Mouse (Mus musculus): Measurements from ENCODE around the gene Gpsm3.
"Not testable (repeated sequence)": the region's sequence is repeated elsewhere in the genome, so short reads cannot be mapped to it uniquely, and the experiment has no call there.

The Gpsm3 gene

GRCm38 (mm10) chr17:34589681-34590101 is at the start of gene Gpsm3:
TSS of gene Gpsm3 (plus strand) at chr17:34589806.
- DNase-seq (ENCODE audit: low spot score) = no peak

GRCm38 (mm10) chr17:34543567-34543966 is 46.0 kb upstream of the Gpsm3 start:
- not testable (repeated sequence) for DNase-seq (ENCODE audit: low spot score)

- DNase-seq (ENCODE audit: low spot score) = no peak
Observed at GRCm38 (mm10) chr17:34546797-34547196, 42.8 kb upstream of the Gpsm3 start.

- no peak for DNase-seq (ENCODE audit: low spot score)
Observed at GRCm38 (mm10) chr17:34547601-34548000, 42.0 kb upstream of the Gpsm3 start.

- DNase-seq (ENCODE audit: low spot score) = no peak
Observed at GRCm38 (mm10) chr17:34549156-34549555, 40.5 kb upstream of the Gpsm3 start.

GRCm38 (mm10) chr17:34549843-34550242 is 39.8 kb upstream of the Gpsm3 start:
- no peak for DNase-seq (ENCODE audit: low spot score)

- peak; percentile 36 for DNase-seq (ENCODE audit: low spot score)
Observed at GRCm38 (mm10) chr17:34555483-34555882, 34.1 kb upstream of the Gpsm3 start.

- DNase-seq (ENCODE audit: low spot score) = no peak
Observed at GRCm38 (mm10) chr17:34556406-34556805, 33.2 kb upstream of the Gpsm3 start.

GRCm38 (mm10) chr17:34557411-34557810 is 32.2 kb upstream of the Gpsm3 start:
- DNase-seq (ENCODE audit: low spot score) = no peak

- DNase-seq (ENCODE audit: low spot score) = no peak
Observed at GRCm38 (mm10) chr17:34559116-34559515, 30.5 kb upstream of the Gpsm3 start.

- no peak for DNase-seq (ENCODE audit: low spot score)
Observed at GRCm38 (mm10) chr17:34559895-34560294, 29.7 kb upstream of the Gpsm3 start.

- DNase-seq (ENCODE audit: low spot score) = no peak
Observed at GRCm38 (mm10) chr17:34560438-34560837, 29.2 kb upstream of the Gpsm3 start.

GRCm38 (mm10) chr17:34561200-34561599 is 28.4 kb upstream of the Gpsm3 start:
- no peak for DNase-seq (ENCODE audit: low spot score)

GRCm38 (mm10) chr17:34562595-34562994 is 27.0 kb upstream of the Gpsm3 start:
- DNase-seq (ENCODE audit: low spot score) = no peak

GRCm38 (mm10) chr17:34563354-34563753 is 26.3 kb upstream of the Gpsm3 start:
- DNase-seq (ENCODE audit: low spot score) = no peak

- DNase-seq (ENCODE audit: low spot score) = no peak
Observed at GRCm38 (mm10) chr17:34564003-34564421, 25.6 kb upstream of the Gpsm3 start, which contains the start of gene Notch4. TSS of gene Notch4 (plus strand) at chr17:34564268.

GRCm38 (mm10) chr17:34564796-34565195 is 24.8 kb upstream of the Gpsm3 start:
- DNase-seq (ENCODE audit: low spot score) = no peak

- no peak for DNase-seq (ENCODE audit: low spot score)
Observed at GRCm38 (mm10) chr17:34567311-34567710, 22.3 kb upstream of the Gpsm3 start.

- DNase-seq (ENCODE audit: low spot score) = no peak
Observed at GRCm38 (mm10) chr17:34568421-34568820, 21.2 kb upstream of the Gpsm3 start.

- no peak for DNase-seq (ENCODE audit: low spot score)
Observed at GRCm38 (mm10) chr17:34569919-34570318, 19.7 kb upstream of the Gpsm3 start.

GRCm38 (mm10) chr17:34571875-34572274 is 17.7 kb upstream of the Gpsm3 start:
- no peak for DNase-seq (ENCODE audit: low spot score)

- no peak for DNase-seq (ENCODE audit: low spot score)
Observed at GRCm38 (mm10) chr17:34572361-34572760, 17.2 kb upstream of the Gpsm3 start.

- no peak for DNase-seq (ENCODE audit: low spot score)
Observed at GRCm38 (mm10) chr17:34576577-34576976, 13.0 kb upstream of the Gpsm3 start.

GRCm38 (mm10) chr17:34578070-34578469 is 11.5 kb upstream of the Gpsm3 start:
- DNase-seq (ENCODE audit: low spot score) = no peak

GRCm38 (mm10) chr17:34582528-34582927 is 7.1 kb upstream of the Gpsm3 start:
- no peak for DNase-seq (ENCODE audit: low spot score)

Measured in left cerebral cortex, adult 11 months (tissue).